Mouse (Mus musculus): ENCODE measurements around the gene Slc10a6. TPM values are rescaled to one million over a fixed set of nuclear protein-coding genes. Genes with fewer than 3 reads are reported as not detected.

The Slc10a6 gene
- not detected for total RNA-seq (2021)
- long read RNA-seq, experiment 1: 0 reads
- long read RNA-seq, experiment 2: 0 reads

DNA sequence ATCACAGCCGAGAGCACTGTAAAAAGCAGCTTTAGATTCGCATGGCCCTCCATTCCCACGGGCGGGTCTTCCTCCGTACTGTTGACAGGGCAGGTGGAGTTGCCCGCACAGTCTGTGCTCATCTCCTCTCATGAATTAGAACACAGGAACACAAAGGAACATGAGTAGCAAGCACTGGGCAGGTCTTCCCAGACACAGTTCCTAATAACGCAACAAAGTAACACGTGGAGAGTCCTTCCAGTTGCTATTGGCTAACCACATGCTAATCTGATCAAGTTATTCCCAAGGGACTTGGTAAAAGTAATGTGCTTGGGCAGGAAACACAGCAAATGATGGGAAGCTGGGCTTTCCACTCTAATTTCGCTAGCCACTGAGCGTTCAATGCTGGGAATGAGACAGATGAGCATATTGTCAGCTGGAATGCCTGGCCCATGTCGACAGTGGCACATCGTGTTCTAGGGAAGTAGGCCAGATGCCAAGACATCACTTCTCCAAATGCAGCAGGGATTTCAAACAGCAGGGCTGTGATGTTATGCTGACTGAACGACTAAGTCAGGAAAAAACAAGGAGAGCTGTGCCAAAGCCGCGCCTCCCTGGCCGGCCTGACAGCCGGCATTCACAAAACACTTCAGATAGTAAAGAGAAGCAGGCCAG is at the start of gene Slc10a6:
Slc10a6 (minus strand) TSS at position 293 of the 654 bp plus-strand sequence.
- peak; percentile 36 to 54 for DNase-seq (ENCODE audit: low spot score in 2 of 2)

DNA sequence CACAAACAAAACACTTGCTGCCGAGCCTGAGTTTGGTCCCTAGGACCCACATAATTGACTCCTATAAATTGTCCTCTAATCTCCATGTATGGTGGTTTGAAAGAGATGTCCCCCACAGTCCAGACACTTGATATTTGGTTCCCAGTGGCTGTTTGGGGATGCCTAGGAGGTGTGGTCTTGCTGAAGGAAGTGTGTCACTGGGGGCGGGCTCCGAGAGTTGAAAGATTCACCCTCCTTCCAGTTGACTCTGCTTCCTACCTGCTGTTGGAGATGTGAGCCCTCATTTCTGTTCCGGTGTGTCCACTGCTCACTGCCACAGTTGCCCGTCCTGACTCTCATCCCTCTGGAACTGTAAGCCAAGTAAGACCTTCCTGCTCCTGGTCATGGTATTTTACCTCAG is 49.8 kb upstream of the Slc10a6 start:
- no peak for DNase-seq (ENCODE audit: low spot score in 2 of 2)

- DNase-seq (ENCODE audit: low spot score in 2 of 2): no peak
Measured at GRCm38 (mm10) chr5:103677894-103678293, 48.7 kb upstream of the Slc10a6 start.

GRCm38 (mm10) chr5:103676289-103676881 is 47.2 kb upstream of the Slc10a6 start:
- DNase-seq (ENCODE audit: low spot score in 2 of 2): no peak

DNA sequence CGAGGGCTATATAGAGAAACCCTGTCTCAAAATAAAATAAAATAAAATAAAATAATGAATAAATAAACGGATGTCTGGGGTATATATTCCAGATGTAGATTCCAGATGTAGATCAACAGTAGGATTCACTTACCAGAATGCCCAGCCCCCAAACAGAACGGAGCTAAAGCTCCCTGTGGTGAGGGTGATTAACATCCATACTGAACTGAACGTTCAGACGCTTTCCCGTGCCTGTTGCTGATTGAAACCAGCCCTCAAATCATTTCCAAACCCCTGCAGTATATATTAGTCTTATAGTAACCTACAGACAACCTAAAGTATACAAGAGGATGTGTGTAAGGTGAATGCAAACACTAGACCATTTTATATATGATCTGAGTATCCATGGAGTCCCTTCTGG is 45.3 kb upstream of the Slc10a6 start:
- no peak for DNase-seq (ENCODE audit: low spot score in 2 of 2)

- no peak for DNase-seq (ENCODE audit: low spot score in 2 of 2)
Measured at GRCm38 (mm10) chr5:103673611-103674010, 44.4 kb upstream of the Slc10a6 start.

- DNase-seq (ENCODE audit: low spot score in 2 of 2): no peak
Measured at GRCm38 (mm10) chr5:103671858-103672257, 42.7 kb upstream of the Slc10a6 start.

GRCm38 (mm10) chr5:103665876-103666275 is 36.7 kb upstream of the Slc10a6 start:
- no peak for DNase-seq (ENCODE audit: low spot score in 2 of 2)

GRCm38 (mm10) chr5:103664932-103665331 is 35.7 kb upstream of the Slc10a6 start:
- DNase-seq (ENCODE audit: low spot score in 2 of 2): no peak

DNA sequence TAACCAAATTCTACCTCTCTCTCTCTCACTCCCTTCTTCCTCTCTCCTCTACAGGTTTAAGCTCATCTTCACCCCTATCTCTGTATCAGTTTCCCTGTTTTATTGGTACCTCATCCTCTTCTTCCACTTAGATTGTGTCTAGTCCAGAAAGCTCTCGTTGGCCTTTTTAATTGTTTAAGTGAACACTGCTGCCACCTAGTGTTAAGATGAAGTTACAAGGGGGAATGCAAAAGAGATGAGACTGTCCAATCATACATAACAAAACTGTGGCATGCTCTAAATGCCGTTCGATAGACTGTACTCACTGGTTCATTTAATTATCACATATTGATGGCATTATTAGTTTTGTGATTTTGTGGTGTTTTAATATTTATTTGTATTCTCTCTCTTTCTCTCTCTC is 30.4 kb upstream of the Slc10a6 start:
- DNase-seq (ENCODE audit: low spot score in 2 of 2): peak in 1 of 2 experiments; percentile 21

GRCm38 (mm10) chr5:103658921-103659320 is 29.7 kb upstream of the Slc10a6 start:
- DNase-seq (ENCODE audit: low spot score in 2 of 2): no peak

DNA sequence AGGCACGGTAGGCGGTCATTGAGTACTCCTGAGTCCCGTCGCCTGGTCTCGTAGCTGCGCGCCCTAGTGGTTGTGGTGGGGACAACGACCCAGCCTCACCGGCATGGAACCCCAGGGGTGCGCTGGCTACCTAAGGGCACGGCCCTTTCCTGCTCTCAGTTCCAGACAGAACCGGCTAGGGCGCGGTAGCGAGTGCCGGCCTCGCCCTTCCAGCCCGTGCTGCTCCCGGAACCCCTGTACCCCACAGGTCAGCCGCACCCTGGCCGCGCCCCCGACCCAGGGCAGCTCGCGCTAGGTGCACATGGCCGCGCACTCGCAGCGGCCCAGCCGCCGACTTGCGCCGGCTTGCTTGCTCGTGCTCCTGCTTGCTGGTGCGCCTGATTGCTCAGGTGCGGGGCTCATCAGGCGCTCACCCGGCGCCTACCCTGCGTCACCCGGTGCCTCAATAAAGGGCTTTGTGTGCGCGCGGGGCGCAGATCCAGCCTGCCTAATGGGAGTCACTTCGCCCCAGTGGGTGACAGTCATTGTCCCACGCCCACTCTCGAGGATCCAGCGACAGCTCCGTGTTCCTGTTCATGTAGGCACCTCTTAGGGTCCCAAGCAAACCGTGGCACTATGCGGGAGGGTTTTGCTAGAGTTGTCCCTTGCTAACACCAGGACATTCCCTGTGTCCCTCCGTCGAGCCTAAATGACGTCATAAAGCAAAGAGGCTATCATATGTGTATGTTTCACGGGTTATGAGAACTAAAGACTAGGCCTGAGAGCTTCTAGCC is 26.3 kb upstream of the Slc10a6 start, which contains the start of gene 1700016H13Rik:
1700016H13Rik (minus strand) TSS at position 665 of the 773 bp plus-strand sequence.
- peak; percentile 44 to 63 for DNase-seq (ENCODE audit: low spot score in 2 of 2)

- DNase-seq (ENCODE audit: low spot score in 2 of 2): no peak
Measured at GRCm38 (mm10) chr5:103654780-103655179, 25.6 kb upstream of the Slc10a6 start.

GRCm38 (mm10) chr5:103654225-103654624 is 25.0 kb upstream of the Slc10a6 start:
- DNase-seq (ENCODE audit: low spot score in 2 of 2): peak in 1 of 2 experiments; percentile 19

DNA sequence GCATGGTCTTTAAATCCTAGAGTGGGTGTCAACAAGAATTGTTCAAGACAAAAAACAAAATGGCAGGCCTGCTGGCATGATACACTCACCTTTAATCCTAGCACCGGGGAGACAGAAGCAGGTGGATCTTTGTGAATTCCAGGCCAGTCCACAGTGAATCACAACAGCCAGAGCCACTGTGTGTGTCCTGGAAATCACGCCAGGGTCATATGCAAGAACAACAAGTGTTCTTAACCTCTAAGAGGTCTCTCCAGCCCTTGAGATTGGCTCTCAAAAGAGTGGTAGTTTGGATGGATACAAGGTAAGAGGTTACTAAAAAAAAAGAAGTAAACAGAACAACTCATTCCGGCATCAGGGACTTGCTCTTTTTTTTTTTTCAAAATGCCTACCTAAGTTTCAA is 18.1 kb upstream of the Slc10a6 start:
- no peak for DNase-seq (ENCODE audit: low spot score in 2 of 2)

DNA sequence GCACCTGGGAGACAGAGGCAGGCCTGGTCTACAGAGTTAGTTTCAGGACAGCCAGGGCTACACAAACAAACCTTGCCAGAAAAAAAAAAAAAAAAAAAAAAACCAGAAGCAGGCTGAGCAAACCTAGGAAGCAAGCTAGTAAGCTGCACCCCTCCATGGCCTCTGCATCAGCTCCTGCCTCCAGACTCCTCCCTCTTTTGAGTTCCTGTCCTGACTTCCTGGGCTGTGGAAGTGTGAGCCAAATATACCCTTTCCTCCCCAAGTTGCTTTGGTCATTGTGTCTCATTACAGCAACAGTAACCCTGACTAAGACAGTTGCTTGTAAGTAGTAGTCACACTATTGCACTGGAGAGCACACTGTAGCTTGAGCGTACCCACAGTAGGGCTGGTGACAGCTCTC is 15.0 kb upstream of the Slc10a6 start:
- no peak for DNase-seq (ENCODE audit: low spot score in 2 of 2)

GRCm38 (mm10) chr5:103637162-103637561 is 8.0 kb upstream of the Slc10a6 start:
- DNase-seq (ENCODE audit: low spot score in 2 of 2): no peak

DNA sequence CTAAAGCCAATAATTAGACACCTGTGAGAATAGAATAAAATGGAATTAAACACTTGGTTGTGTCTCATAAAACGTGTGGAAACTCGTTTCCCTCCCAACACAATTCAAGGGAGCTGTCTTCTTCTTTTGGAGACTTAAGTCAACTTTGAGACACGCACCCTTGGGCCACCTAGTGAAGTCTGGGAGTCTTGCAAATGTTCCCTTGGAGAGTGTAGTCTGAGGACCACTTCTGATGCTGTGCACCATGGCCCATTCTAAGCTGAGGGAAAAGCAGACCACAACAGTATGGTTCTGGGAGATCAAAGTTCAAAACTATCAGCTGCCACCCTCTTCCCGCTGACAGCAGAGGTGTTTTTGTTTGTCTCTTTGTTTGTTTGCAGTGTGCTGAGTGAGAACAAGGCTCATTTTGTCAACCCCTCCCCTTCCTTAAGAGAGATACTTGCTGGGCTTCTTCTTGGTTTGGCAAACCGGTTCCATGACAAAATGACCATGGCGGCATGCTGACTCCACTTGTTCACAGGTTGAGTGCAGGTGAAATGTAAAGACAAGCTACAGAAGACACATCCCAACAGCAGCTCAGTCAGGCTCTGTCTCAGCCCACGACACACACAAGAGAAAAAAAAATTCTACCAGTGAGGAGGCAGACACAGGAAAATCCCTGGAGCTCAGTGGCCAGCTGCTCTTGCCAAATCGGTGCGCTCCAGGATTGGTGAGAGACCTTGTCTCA is 814 bp upstream of the Slc10a6 start:
- no peak for DNase-seq (ENCODE audit: low spot score in 2 of 2)

GRCm38 (mm10) chr5:103628499-103628898 is 704 bp downstream of the Slc10a6 start:
- DNase-seq (ENCODE audit: low spot score in 2 of 2): no peak

- DNase-seq (ENCODE audit: low spot score in 2 of 2): no peak
Measured at GRCm38 (mm10) chr5:103624831-103625230, 4.4 kb downstream of the Slc10a6 start.

- DNase-seq (ENCODE audit: low spot score in 2 of 2): no peak
Measured at GRCm38 (mm10) chr5:103622321-103622720, 6.9 kb downstream of the Slc10a6 start.

Measured in left cerebral cortex, adult 18-20 months (tissue).